Mouse (Mus musculus) c-Kit-positive CD71-positive TER-119-positive erythroid progenitor cells, embryonic 14.5 days (primary cell): ENCODE measurements around the gene Fam129a.
"Not testable (repeated sequence)": the region's sequence is repeated elsewhere in the genome, so short reads cannot be mapped to it uniquely, and the experiment has no call there.

Experiments
- DNase-seq: peaks from one replicate; pipeline ENCODE4 v3.0.0-alpha.2; 2013; ENCODE audit warnings: low spot score

Fam129a gene

GRCm38 (mm10) chr1:151664837-151665431 lies 93.9 kb downstream of the Fam129a start:
- DNase-seq = no peak

GRCm38 (mm10) chr1:151667351-151668074 lies 96.5 kb downstream of the Fam129a start:
- peak; percentile 29 for DNase-seq

GRCm38 (mm10) chr1:151670006-151670591 lies 99.1 kb downstream of the Fam129a start:
- no peak for DNase-seq

GRCm38 (mm10) chr1:151675684-151676083 lies 104.7 kb downstream of the Fam129a start:
- no peak for DNase-seq

- DNase-seq = no peak
These were observed 106.3 kb downstream of the Fam129a start for GRCm38 (mm10) chr1:151677185-151677809.

GRCm38 (mm10) chr1:151677975-151678374 lies 107.0 kb downstream of the Fam129a start:
- DNase-seq = no peak

GRCm38 (mm10) chr1:151679153-151679552 lies 108.2 kb downstream of the Fam129a start:
- DNase-seq = no peak

GRCm38 (mm10) chr1:151679883-151680613 lies 109.1 kb downstream of the Fam129a start:
- no peak for DNase-seq

- no peak for DNase-seq
These were observed 110.0 kb downstream of the Fam129a start for GRCm38 (mm10) chr1:151680971-151681370.

- DNase-seq = no peak
These were observed 111.9 kb downstream of the Fam129a start for GRCm38 (mm10) chr1:151682896-151683295.

- no peak for DNase-seq
These were observed 113.5 kb downstream of the Fam129a start for GRCm38 (mm10) chr1:151684451-151684892.

- DNase-seq = no peak
These were observed 114.0 kb downstream of the Fam129a start for GRCm38 (mm10) chr1:151684978-151685377.

- DNase-seq = no peak
These were observed 114.8 kb downstream of the Fam129a start for GRCm38 (mm10) chr1:151685666-151686309.

- no peak for DNase-seq
These were observed 115.7 kb downstream of the Fam129a start for GRCm38 (mm10) chr1:151686696-151687095.

- no peak for DNase-seq
These were observed 118.0 kb downstream of the Fam129a start for GRCm38 (mm10) chr1:151689032-151689431.

- no peak for DNase-seq
These were observed 118.6 kb downstream of the Fam129a start for GRCm38 (mm10) chr1:151689561-151689960.

GRCm38 (mm10) chr1:151690061-151690460 lies 119.1 kb downstream of the Fam129a start:
- DNase-seq = no peak

- DNase-seq = no peak
These were observed 119.7 kb downstream of the Fam129a start for GRCm38 (mm10) chr1:151690583-151691193.

- not testable (repeated sequence) for DNase-seq
These were observed 121.9 kb downstream of the Fam129a start for GRCm38 (mm10) chr1:151692867-151693266.

- DNase-seq = no peak
These were observed 125.8 kb downstream of the Fam129a start for GRCm38 (mm10) chr1:151696751-151697150.
